Mouse (Mus musculus): ENCODE results near the gene Rfx1. TPM values are rescaled to one million over a fixed set of nuclear protein-coding genes. Genes with fewer than 3 reads are reported as not detected.

Rfx1 gene
- polyA plus RNA-seq (2012; rRNA removed; ENCODE audit: low replicate concordance) = 26.0 and 50.0 TPM in 2 replicates

GRCm38 (mm10) chr8:84066291-84066930 is at the start of gene Rfx1:
Gene Rfx1, plus strand, starts transcription at chr8:84066834.

DNA sequence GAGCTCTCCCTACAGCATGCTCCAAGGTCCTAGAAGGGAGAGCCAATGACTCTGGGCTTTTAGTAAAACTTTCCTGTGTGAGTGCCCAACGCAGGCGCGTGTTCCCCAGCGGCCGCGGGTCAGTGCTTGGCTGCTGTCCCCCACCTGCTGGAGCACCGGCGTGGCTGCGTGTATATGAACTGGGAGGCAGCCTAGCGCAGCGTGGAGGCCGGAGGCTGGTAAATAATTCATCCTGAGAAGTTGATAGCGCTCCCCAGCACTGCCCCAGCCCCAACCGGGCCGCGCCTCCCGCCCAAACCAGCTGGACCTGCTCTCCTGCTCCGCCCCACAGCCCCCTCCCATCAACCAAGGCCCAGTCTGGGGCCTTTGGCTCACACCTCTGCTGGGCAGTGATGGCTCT is 45.5 kb upstream of the Rfx1 start, which contains the start of gene Palm3:
Gene Palm3 (plus strand): TSS at position 376 of the 400 bp plus-strand sequence.

DNA sequence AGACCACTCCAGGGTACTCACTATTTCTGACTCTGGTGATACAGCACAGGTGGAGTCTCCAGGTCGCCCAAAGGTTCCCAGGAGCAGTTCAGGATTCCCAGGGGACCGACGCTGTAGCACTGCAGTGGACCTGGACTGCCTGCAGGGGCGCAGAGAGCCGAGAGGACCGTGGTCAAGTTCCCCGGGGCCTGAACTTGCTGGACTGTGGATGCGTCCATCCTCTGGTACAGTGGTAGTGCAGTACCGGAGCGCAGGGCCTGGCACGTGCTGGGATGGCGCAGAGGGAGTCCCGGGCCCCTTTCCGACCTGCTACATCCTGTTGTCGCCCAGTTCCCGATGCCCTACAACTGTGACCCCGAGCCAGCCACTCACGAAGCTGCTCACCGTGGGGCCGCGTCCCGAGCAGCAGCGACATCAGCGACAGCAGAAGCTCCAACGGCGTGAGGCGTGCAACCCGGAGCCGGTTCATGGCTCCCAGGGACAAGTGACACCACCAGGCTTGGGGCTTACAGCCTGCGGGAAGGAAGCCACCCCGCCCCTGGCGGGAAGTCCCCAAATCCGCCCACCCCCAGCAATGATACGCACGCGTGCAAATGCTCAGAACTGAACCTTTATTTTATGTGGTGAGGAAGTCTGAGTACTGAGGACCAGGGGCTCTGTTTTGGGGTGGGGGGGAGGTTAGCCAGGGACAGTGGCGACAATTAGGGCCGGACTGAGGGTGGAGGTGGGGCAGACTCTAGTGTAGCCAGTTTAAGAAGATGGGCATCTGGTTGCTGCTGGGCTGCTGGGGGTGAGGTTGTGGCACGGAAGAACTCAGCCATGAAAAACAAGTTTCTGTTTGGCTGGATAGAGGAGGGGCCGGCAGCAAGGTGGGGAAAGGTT is 24.3 kb upstream of the Rfx1 start, which contains the start of gene Il27ra:
Gene Il27ra (minus strand): TSS at position 524 of the 882 bp plus-strand sequence.

DNA sequence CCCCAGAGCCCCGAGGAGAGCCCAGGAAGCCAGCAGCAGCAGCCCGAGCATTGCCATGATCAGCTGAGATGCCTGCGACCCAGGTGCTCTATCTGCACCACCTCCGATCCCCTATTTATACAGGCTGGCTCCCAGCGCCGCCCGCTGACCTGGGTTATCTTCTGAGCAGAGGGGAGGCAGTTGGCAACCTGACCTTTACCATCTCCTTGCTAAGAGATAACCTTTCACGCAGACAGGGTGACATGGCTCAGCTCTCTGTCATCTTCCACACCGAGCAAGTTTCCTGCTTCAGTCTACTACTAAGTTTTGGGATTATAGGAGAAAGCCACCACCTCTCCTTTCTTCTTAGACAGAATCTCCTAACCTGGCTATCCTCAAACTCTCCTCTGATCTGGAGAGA is 21.7 kb upstream of the Rfx1 start, which contains the start of gene Rln3:
Gene Rln3 (minus strand): TSS at position 101 of the 400 bp plus-strand sequence.

GRCm38 (mm10) chr8:84065037-84065436 is 1.6 kb upstream of the Rfx1 start, which contains the start of gene Gm10643:
Gene Gm10643, minus strand, starts transcription at chr8:84065137.

DNA sequence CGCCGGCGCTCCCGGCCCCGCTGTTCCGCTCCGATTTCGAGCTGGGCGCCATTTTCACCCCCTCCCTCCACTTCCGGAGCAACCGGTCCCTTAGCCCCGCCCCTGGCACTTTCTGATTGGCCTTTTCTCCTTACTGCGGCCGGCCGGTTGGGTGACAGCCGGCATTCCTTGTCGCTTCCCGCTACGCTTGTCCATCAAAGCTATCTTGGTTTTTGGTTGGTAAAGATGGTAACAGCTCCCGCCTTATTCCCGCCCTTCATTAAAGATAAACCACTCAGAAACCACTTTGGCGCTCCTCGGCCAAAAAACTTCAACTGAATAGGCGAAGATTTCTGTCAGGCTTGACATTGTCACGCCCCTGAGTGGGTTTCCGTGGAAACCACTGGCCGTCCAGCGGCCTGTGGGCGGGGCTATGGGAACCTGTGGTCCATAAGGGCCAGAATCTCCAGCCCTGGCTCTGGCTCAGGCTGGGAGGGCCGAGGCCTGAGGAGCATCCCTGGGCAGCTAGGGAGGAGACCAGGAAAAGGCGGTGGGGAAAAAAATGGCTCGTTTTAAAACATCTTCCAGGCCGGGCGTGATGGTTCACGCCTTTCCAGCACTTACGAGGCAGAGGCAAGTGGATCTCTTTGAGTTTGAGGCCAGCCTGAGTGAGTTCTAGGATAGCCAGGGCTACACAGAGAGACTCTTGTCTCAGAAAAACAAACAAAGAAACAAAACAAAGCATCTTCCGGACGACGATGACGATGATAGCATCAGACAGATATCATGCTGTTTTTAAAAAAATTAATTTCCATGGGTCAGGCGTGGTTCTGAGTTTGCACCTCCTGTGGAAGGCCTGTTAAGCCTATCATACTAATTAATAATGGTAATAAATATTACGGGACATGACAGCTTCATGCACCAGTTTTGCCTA is 38.3 kb downstream of the Rfx1 start, which contains the start of gene Dcaf15:
Gene Dcaf15 (minus strand): TSS at position 72 of the 913 bp plus-strand sequence.

DNA sequence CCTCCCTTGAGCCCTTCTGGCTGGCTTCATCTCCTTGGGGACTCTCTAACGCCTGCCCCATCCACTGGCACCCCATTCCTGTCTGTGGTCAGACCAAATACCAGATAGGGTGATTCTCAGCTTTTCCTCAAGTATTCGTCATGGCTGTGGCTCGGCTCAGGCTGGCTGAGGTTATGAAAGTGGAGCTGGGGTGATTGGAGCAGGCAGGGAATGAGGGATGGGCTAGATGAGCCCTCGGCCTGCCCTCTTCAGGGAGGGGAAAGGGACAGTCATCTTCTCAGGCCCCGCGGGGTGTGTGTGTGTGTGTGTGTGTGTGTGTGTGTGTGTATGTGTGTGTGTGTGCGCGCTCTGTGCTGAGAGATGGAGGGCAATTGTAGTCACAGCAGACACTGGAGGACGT is 59.0 kb downstream of the Rfx1 start, which contains the start of gene Podnl1:
Gene Podnl1 (plus strand): TSS at position 334 of the 400 bp plus-strand sequence.

Other genes starting within 250 kb of the Rfx1 start
- gene Adgrl1, start 166.7 kb upstream of the Rfx1 start, polyA plus RNA-seq (2012; rRNA removed; ENCODE audit: low replicate concordance) = 40.0 and 49.0 TPM in 2 replicates
- 2.4 and 3.7 TPM in 2 replicates for gene Gm10644, start 111.6 kb upstream of the Rfx1 start, polyA plus RNA-seq (2012; rRNA removed; ENCODE audit: low replicate concordance)
- gene Asf1b, start 111.3 kb upstream of the Rfx1 start, polyA plus RNA-seq (2012; rRNA removed; ENCODE audit: low replicate concordance) = 8.2 and 20.3 TPM in 2 replicates
- gene Prkaca, start 93.8 kb upstream of the Rfx1 start, polyA plus RNA-seq (2012; rRNA removed; ENCODE audit: low replicate concordance) = 102 and 146 TPM in 2 replicates
- gene Samd1, start 69.2 kb upstream of the Rfx1 start, polyA plus RNA-seq (2012; rRNA removed; ENCODE audit: low replicate concordance) = 46.9 and 49.2 TPM in 2 replicates
- gene 1700067K01Rik, start 65.3 kb upstream of the Rfx1 start, polyA plus RNA-seq (2012; rRNA removed; ENCODE audit: low replicate concordance) = 0.55 TPM in 1 of 2 replicates, not detected in the other
- 0.47 and 0.85 TPM in 2 replicates for gene 2210011C24Rik, start 54.7 kb upstream of the Rfx1 start, polyA plus RNA-seq (2012; rRNA removed; ENCODE audit: low replicate concordance)
- 0.29 and 0.61 TPM in 2 replicates for gene Palm3, start 45.4 kb upstream of the Rfx1 start, polyA plus RNA-seq (2012; rRNA removed; ENCODE audit: low replicate concordance)
- gene Il27ra, start 24.2 kb upstream of the Rfx1 start, polyA plus RNA-seq (2012; rRNA removed; ENCODE audit: low replicate concordance) = 39.9 and 64.5 TPM in 2 replicates
- gene Rln3, start 21.8 kb upstream of the Rfx1 start, polyA plus RNA-seq (2012; rRNA removed; ENCODE audit: low replicate concordance) = 0.45 and 4.9 TPM in 2 replicates
- 0.47 and 1.1 TPM in 2 replicates for gene Gm10643, start 1.7 kb upstream of the Rfx1 start, polyA plus RNA-seq (2012; rRNA removed; ENCODE audit: low replicate concordance)
- 51.1 and 78.9 TPM in 2 replicates for gene Dcaf15, start 37.9 kb downstream of the Rfx1 start, polyA plus RNA-seq (2012; rRNA removed; ENCODE audit: low replicate concordance)
- 3.0 and 7.2 TPM in 2 replicates for gene Podnl1, start 59.2 kb downstream of the Rfx1 start, polyA plus RNA-seq (2012; rRNA removed; ENCODE audit: low replicate concordance)
- gene Cc2d1a, start 81.1 kb downstream of the Rfx1 start, polyA plus RNA-seq (2012; rRNA removed; ENCODE audit: low replicate concordance) = 23.4 and 36.5 TPM in 2 replicates
- gene 4930432K21Rik, start 81.2 kb downstream of the Rfx1 start, polyA plus RNA-seq (2012; rRNA removed; ENCODE audit: low replicate concordance) = 0.98 and 1.0 TPM in 2 replicates
- 0.19 and 0.23 TPM in 2 replicates for gene Nanos3, start 118.4 kb downstream of the Rfx1 start, polyA plus RNA-seq (2012; rRNA removed; ENCODE audit: low replicate concordance)
- 16.4 and 26.3 TPM in 2 replicates for gene Zswim4, start 170.2 kb downstream of the Rfx1 start, polyA plus RNA-seq (2012; rRNA removed; ENCODE audit: low replicate concordance)
- 112 and 138 TPM in 2 replicates for gene D8Ertd738e, start 182.9 kb downstream of the Rfx1 start, polyA plus RNA-seq (2012; rRNA removed; ENCODE audit: low replicate concordance)
- 52.5 and 169 TPM in 2 replicates for gene Mri1, start 190.5 kb downstream of the Rfx1 start, polyA plus RNA-seq (2012; rRNA removed; ENCODE audit: low replicate concordance)
- 31.4 and 43.9 TPM in 2 replicates for gene Ccdc130, start 203.5 kb downstream of the Rfx1 start, polyA plus RNA-seq (2012; rRNA removed; ENCODE audit: low replicate concordance)

Measured in mammary gland, adult 2 months (tissue).